Mouse (Mus musculus) embryo, embryonic 9.5 days (tissue): ENCODE data around the gene Gm14443.
"Not testable (repeated sequence)": the region's sequence is repeated elsewhere in the genome, so short reads cannot be mapped to it uniquely, and the experiment has no call there.

Source experiments
- DNase-seq: peaks from one replicate; pipeline ENCODE4 v3.0.0-alpha.2; 2017; ENCODE audit errors: extremely low spot score

Gene Gm14443

GRCm38 (mm10) chr2:175175401-175176180 is at the start of gene Gm14443:
Gene Gm14443, minus strand, starts transcription at chr2:175175871.
- not testable (repeated sequence) for DNase-seq

GRCm38 (mm10) chr2:175206732-175207131 is 31.1 kb upstream of the Gm14443 start, which contains the start of gene Gm14391:
Gene Gm14391, minus strand, starts transcription at chr2:175206917.
- not testable (repeated sequence) for DNase-seq

GRCm38 (mm10) chr2:175179008-175179407 is 3.3 kb upstream of the Gm14443 start:
- DNase-seq = not testable (repeated sequence)

- no peak for DNase-seq
These were observed 641 bp upstream of the Gm14443 start for GRCm38 (mm10) chr2:175176312-175176711.

- not testable (repeated sequence) for DNase-seq
These were observed 1.6 kb downstream of the Gm14443 start for GRCm38 (mm10) chr2:175174058-175174457.

- DNase-seq = not testable (repeated sequence)
These were observed 2.6 kb downstream of the Gm14443 start for GRCm38 (mm10) chr2:175172906-175173595.

- no peak for DNase-seq
These were observed 3.5 kb downstream of the Gm14443 start for GRCm38 (mm10) chr2:175172123-175172522.

- not testable (repeated sequence) for DNase-seq
These were observed 8.8 kb downstream of the Gm14443 start for GRCm38 (mm10) chr2:175166870-175167269.

- not testable (repeated sequence) for DNase-seq
These were observed 10.6 kb downstream of the Gm14443 start for GRCm38 (mm10) chr2:175165110-175165509.

- DNase-seq = not testable (repeated sequence)
These were observed 14.2 kb downstream of the Gm14443 start for GRCm38 (mm10) chr2:175161438-175161837.

GRCm38 (mm10) chr2:175158642-175159041 is 17.0 kb downstream of the Gm14443 start:
- DNase-seq = no peak

GRCm38 (mm10) chr2:175156696-175157095 is 19.0 kb downstream of the Gm14443 start:
- DNase-seq = no peak

- not testable (repeated sequence) for DNase-seq
These were observed 33.7 kb downstream of the Gm14443 start, which contains the start of gene Gm14399 for GRCm38 (mm10) chr2:175141993-175142295. Gene Gm14399, minus strand, starts transcription at chr2:175142012.

GRCm38 (mm10) chr2:175141118-175141992 is 34.3 kb downstream of the Gm14443 start:
- not testable (repeated sequence) for DNase-seq

GRCm38 (mm10) chr2:175140624-175141023 is 35.0 kb downstream of the Gm14443 start:
- not testable (repeated sequence) for DNase-seq
